Mouse (Mus musculus): Measurements from ENCODE around the gene Gemin2. TPM values are rescaled to one million over a fixed set of nuclear protein-coding genes. Genes with fewer than 3 reads are reported as not detected.
A peak's percentile ranks its signal among the peaks of the same experiment; 100 is the strongest.
"Not testable (repeated sequence)": the region's sequence is repeated elsewhere in the genome, so short reads cannot be mapped to it uniquely, and the experiment has no call there.

Gene Gemin2
- total RNA-seq, 2 experiments from 2014 or later = 6.1 to 6.5 TPM

DNA sequence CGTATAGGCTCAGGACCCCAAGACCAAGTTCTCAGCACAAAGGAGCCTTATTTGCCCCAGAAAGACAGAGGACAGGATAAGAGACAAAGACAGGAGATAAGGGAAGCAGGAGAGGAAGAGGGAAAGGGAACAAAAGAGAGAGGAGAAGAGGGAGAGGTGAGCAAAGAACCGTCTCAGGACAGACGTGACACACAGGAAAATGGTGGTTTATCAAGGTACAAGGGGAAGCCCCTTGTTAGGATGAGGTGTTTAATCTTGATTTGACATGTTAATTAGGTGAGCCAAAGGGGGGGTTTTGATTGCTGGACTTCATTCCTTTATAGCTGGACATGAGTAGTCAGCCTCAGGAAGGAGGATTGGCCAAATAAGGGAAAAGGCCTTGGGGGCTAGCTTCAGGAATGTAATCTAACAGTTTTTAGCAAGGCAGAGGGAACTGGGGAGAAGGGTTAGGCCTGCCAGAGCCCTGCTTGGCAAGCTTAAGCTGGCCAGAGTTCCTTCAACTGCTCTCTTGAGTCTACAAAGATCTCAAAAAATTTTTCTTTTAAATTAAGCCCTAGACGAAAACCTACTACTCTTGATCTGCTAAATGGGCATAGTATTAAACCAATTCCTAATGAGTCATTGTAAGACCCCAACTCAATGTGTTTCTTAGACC lies 42.1 kb downstream of the Gemin2 start:
- no peak for DNase-seq (ENCODE audit: low spot score)
- intact Hi-C loops (cut with DNase I) = no loop called here

DNA sequence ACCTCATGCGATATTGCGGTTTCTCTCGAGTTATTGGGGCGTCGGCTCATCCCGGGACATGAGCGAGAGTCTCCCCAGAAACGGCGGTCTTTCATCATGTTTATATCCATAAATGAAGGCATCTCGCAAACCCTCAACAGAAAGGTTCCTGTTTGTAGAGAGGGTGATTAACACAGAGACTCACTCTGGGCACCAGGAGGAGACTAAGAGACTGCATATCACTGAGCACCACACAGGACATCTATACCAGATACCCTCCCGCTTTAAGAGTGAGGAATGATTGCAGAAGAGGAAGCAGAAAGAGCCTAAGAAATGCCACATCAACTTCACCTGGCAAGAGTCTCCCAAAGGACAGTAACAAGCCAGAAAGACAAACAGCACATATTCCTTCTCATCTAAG lies 43.0 kb downstream of the Gemin2 start:
- no peak for DNase-seq (ENCODE audit: low spot score)
- intact Hi-C loops (cut with DNase I) = loop anchor here (2.0 kb wide), 1 partner anchor 41 kb away; no protein-coding TSS in a partner anchor

DNA sequence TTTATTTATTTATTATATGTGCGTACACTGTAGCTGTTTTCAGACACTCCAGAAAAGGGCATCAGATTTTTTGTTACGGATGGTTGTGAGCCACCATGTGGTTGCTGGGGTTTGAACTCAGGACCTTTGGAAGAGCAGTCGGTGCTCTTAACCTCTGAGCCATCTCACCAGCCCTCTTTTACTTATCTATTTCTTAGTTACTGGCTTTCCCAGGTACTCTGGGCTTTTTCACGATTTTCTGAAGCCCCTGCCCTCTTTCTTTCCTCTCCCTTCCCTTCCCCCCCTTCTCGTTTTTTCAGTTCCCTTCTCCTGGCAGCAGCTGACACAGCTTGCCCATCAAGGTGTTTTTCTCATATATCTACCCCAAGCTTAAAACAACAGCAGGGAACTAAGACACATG lies 45.0 kb downstream of the Gemin2 start:
- intact Hi-C loops (cut with DNase I); DNase-seq (ENCODE audit: low spot score): not testable (repeated sequence)

DNA sequence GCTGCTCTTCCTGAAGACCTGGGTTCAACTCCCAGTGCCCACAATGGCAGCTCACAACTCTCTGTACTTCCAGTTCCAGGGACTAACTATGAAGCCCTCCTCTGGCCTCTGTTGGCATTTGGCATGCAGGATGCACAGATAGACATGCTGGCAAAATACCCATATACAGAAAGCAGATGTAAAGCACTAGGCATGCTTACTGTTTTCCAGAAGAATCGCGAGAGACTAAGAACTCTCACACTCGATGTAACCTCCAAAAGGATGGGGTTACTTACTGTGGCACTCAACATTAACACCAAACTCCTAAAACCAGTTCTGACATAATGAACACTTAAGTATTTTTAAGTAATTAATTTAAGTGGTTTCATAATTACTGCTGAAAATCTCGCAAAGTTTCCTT lies 47.1 kb downstream of the Gemin2 start:
- intact Hi-C loops (cut with DNase I) = loop anchor here (2.0 kb wide), 1 partner anchor 70 kb away; no protein-coding TSS in a partner anchor
- DNase-seq (ENCODE audit: low spot score) = no peak

DNA sequence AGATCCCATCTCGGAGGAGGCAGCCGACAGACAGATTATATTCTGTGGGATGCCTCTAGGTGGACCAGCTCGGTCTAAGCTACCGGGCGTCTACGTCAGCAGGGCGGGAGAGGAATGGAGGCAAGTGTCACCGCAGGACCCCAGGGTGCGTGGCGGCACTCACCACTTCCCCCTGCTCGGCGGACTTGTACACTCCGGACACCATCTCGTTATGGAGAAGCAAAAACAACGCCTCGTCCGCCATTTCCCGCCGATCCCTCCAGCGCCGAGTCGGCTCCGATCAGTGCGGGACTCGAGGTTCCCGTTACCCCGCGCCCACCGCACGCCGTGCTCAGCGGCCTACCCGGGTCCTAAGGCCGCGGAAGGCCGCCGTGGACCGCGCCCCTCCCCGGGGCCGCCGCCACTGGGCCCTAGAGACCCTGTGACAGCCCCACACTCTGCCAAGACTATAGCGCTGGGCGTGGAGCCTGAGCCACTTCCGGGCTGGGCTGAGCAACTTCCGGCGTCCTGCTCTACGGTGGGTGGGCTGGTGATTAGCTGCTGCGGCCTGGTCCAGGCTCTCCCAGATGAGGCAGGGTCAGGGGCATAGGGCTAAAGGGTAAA lies 47.9 kb downstream of the Gemin2 start, which contains the start of gene Trappc6b:
Trappc6b (minus strand) TSS at position 480 of the 603 bp plus-strand sequence.
- intact Hi-C loops (cut with DNase I) = loop anchor here (2.0 kb wide), 1 partner anchor 70 kb away; no protein-coding TSS in a partner anchor
- DNase-seq (ENCODE audit: low spot score) = peak; percentile 75

DNA sequence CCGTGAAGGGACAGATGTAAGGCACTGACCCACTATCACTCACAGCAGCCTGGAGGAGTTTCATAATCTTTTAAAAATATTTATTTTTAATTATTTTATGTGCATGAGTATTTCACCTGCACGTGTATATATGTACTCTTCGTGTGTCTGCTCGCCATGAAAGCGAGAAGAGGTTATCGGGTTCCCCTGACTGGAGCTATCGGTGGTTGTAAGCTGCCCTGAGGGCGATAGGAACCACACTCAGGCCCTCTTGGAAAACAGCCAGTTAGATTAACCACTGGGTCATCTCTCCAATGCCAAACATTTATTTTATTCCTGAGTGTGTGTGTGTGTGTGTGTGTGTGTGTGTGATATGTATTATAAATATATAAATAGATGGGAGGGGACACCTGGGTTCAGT lies 51.6 kb downstream of the Gemin2 start:
- DNase-seq (ENCODE audit: low spot score) = no peak
- intact Hi-C loops (cut with DNase I) = loop anchor here (5.0 kb wide), 1 partner anchor 152 kb away; the partner anchor contains the start of gene Fbxo33

DNA sequence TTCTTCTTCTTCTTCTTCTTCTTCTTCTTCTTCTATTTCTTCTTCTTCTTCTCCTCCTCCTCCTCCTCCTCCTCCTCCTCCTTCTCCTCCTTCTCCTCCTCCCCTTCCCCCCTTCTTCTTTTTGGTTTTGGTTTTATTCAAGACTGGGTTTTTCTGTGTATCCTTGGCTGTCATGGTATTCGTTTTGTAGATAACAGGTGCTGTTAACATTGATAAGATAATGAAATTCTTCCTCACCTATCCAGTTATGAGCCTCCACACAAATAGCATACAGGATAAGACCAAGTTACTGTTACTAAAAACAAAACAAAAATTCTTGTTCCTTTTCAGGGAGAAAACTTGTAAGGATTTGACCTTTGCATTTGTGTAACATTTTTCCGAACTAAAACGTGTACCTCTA lies 52.6 kb downstream of the Gemin2 start:
- intact Hi-C loops (cut with DNase I) = loop anchor here (2.0 to 5.0 kb wide), 2 partner anchors 63 to 152 kb away; partner anchors contain the start of gene Fbxo33
- no peak for DNase-seq (ENCODE audit: low spot score)

DNA sequence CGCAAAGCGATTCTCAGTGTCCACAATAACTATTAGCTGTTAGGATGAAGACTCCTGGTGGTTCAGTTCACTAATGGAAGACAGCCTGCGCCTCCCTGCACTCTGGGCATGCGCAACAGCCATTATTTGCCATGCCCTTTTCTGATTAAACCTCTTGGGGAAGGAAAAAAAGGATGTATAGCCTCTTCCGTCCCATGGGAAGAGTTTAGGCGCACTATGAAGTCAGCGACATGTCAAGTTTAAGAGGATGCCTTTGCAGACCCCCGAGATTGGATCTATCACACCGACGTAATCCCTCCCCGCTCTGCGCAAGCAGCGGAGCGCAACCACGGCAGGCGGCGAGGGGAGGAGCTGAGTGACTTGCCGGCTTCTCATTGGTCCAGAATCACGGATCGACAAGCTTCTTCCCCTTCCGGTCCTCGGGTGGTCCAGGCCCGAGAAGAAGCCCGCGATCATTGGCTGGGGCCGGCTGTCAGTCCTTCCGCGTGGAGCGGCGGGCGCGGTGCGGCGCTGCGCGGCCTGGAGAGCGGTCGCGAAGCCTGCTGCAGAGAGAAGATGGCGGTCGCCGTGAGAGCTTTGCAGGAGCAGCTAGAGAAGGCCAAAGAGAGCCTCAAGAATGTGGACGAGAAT lies 53.4 kb downstream of the Gemin2 start, which contains the start of gene Pnn:
Pnn (plus strand) TSS at position 437 of the 630 bp plus-strand sequence.
- DNase-seq (ENCODE audit: low spot score) = peak; percentile 97
- intact Hi-C loops (cut with DNase I) = loop anchor here (2.0 to 5.0 kb wide), 2 partner anchors 62 to 151 kb away; partner anchors contain the start of gene Fbxo33

DNA sequence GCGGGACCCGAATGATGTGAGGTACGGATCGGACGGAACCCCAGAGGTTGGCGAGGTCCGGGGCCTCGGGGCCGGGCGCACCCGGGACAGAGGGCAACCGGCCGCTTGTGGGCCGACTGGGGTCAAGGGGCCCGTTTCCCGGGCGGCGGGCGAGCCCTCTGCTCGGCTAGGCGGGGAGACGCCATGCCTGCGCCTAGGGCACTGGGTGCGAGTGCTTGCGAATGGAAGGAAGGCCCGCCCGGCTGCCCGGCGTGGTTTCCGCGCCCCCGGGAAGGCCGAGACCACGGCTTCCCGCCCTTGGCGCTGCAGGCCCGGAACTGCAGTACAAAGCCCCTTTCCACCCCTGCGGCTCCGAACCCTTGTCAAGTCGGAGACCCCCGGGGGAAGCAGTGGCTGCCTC lies 53.9 kb downstream of the Gemin2 start:
- intact Hi-C loops (cut with DNase I) = loop anchor here (2.0 to 5.0 kb wide), 2 partner anchors 62 to 150 kb away; partner anchors contain the start of gene Fbxo33
- no peak for DNase-seq (ENCODE audit: low spot score)

DNA sequence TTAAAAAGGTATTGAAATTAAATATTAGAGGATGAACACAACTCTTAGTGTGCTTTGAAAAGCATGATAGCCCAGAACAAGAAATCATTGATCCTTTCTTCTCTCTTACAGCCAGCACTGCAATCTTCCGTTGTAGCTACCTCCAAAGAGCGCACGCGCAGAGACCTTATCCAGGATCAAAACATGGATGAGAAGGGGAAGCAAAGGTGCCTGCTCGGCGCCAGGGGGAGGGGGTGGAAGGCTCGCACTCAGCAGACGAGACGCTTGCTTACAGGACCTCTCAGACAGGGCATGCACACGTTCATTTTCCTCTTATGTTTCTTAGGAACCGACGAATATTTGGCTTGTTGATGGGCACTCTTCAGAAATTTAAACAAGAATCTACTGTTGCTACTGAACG lies 55.6 kb downstream of the Gemin2 start:
- DNase-seq (ENCODE audit: low spot score) = no peak
- intact Hi-C loops (cut with DNase I) = loop anchor here (5.0 kb wide), 1 partner anchor 149 kb away; the partner anchor contains the start of gene Fbxo33

DNA sequence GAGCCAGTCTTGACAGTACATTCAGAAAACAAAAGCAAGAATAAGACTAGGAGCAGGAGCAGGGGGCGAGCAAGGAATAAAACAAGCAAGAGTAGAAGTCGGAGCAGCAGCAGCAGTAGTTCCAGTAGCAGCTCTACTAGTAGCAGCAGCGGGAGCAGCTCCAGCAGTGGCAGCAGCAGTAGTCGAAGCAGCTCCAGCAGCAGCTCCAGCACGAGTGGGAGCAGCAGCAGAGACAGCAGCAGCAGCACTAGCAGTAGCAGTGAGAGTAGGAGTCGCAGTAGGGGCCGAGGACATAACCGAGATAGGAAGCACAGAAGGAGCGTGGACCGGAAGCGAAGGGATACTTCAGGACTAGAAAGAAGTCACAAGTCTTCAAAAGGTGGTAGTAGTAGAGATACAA lies 59.1 kb downstream of the Gemin2 start:
- DNase-seq (ENCODE audit: low spot score) = no peak
- intact Hi-C loops (cut with DNase I) = no loop called here

DNA sequence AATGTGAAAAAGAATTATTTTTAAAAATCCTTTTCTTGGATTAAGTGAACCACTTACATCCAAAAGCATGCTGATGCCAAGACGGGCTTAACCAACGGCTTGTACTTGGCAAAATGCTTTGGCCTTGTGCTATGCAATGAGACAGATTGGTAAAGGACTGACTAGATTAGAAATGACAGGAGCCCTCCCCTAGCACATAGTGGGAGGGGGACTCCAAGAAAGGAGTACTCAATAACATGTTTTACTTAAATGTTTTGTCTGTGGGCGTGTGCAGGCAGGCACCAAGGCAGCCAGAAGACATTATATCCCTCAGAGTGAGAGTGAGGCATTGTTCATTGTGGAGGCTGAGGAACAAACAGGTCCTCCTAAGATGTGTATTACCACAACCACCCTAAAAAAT lies 60.9 kb downstream of the Gemin2 start:
- intact Hi-C loops (cut with DNase I) = no loop called here
- DNase-seq (ENCODE audit: low spot score) = no peak

DNA sequence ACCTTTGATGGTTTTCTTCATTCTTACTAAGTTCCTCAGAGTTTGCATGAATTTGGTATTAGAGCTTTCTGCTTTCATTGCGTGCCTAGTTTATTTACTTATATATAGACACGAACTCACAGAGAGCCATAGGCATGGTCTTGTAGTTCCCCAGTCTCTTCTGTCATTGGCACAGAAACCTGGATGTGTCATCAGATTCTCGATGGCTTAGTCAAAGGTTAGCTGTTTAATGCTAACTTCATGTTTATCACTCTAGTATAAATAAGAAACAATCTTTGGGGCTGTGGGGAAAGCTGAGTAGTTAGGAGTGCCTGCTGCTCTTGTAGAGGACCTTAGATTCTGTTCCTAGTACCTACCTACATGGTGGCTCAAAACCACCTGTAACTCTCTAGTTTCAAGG lies 63.8 kb downstream of the Gemin2 start:
- intact Hi-C loops (cut with DNase I) = no loop called here
- DNase-seq (ENCODE audit: low spot score) = no peak

DNA sequence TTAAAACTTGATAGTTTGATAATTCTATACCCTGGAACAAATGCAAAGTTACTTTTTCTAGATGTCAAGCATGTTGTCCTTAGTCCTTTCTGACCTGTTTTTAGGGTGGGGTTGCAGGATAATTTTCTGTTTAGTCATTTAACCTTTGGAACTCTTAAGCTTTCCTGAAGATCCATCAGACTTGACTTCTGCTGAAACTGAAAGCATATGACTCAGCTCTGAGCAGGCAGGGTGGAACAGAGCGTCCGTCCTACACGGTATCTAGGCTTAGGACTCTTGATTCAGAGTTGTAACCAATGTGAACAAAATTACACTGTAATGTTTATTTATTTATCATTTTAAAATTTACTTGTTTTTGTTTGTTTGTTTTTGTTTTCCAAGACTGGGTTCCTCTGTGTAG lies 64.7 kb downstream of the Gemin2 start:
- intact Hi-C loops (cut with DNase I) = no loop called here
- DNase-seq (ENCODE audit: low spot score) = no peak

Other genes starting within 250 kb of the Gemin2 start
- gene Sec23a, start 1.4 kb upstream of the Gemin2 start, total RNA-seq (2021) = 10 to 100 TPM; 38.1 to 45.1 TPM
- gene Trappc6b, start 48.1 kb downstream of the Gemin2 start, total RNA-seq (2021) = 10 to 100 TPM; 64.8 to 67.3 TPM
- gene Pnn, start 53.5 kb downstream of the Gemin2 start, total RNA-seq (2021) = 10 to 100 TPM; 20.0 to 25.4 TPM
- gene Mia2, start 82.4 kb downstream of the Gemin2 start, total RNA-seq (2021) = 10 to 100 TPM; 86.1 to 96.0 TPM
- 1 to 10 TPM; 7.9 to 9.3 TPM for gene Fbxo33, start 206.3 kb downstream of the Gemin2 start, total RNA-seq (2021)